Mouse (Mus musculus): ENCODE results near the gene Ifi47.

Gene Ifi47

GRCm38 (mm10) chr11:49089735-49090507, 13.5 kb downstream of the Ifi47 start:
- DNase-seq (ENCODE audit: low read depth, low spot score), result no peak

- DNase-seq (ENCODE audit: low read depth, low spot score), result no peak
These were observed 14.2 kb downstream of the Ifi47 start for GRCm38 (mm10) chr11:49090551-49090950.

DNA sequence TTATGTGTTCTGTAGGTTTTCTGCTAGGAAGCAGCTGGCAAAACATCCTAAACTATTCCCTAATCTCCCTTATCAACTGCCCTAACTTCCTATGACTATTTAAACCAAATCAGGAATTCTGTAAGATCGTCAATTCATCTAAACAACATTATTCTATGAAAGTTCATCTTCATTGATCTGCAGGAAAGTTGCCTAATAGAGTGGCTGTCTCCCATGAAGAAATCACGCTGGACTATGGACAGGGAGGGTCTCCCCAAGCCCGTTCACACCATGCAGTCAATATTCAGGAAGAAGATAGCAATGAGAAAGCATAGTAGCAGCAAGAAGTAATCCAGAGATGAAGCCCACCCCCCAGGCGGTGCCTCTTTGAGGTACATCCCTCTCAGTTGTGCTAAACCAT, 14.8 kb downstream of the Ifi47 start:
- no peak for DNase-seq (ENCODE audit: low read depth, low spot score)

GRCm38 (mm10) chr11:49092053-49092586, 15.7 kb downstream of the Ifi47 start:
- no peak for DNase-seq (ENCODE audit: low read depth, low spot score)

GRCm38 (mm10) chr11:49092786-49093185, 16.4 kb downstream of the Ifi47 start:
- no peak for DNase-seq (ENCODE audit: low read depth, low spot score)

GRCm38 (mm10) chr11:49093861-49094660, 17.7 kb downstream of the Ifi47 start:
- no peak for DNase-seq (ENCODE audit: low read depth, low spot score)

GRCm38 (mm10) chr11:49095367-49095766, 19.0 kb downstream of the Ifi47 start:
- DNase-seq (ENCODE audit: low read depth, low spot score), result no peak

DNA sequence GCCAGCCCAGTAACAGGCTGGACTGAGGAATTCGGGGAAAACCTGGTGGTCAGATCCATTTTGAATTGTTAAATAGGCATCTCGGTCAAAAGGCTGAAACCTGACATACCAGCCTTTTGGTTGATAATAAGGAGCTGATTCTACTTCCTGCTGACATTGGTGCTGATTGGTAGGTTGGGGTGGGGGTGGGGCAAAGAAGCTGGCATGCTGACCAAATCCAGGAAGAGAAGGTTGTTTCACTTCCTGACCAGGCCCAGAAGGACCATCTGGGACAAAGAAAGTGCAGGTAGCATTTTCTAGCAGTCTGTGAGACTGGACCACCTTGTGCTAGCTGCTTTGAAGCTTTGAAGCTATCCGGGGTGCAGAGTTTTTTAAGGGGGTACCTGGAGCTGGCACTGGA, 24.0 kb downstream of the Ifi47 start:
- no peak for DNase-seq (ENCODE audit: low read depth, low spot score)

DNA sequence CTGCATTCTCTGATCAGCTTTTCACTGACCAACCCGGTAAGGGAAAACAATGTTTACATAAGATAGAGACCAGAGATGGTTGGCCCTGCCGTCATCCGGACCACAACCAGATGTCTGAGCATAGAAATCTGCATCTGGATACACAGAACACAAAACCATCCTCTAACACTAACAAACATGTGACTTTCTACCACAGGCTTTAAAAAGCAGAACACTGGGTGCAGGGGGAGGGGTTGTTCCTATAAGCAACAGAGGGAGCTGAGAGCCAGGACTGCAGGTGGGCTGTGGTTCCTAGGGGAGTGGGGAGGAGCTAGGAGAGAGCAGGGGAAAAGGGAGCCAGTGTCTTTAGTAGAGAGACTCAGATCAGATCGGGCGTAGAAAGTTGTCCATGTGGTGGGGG, 25.1 kb downstream of the Ifi47 start:
- DNase-seq (ENCODE audit: low read depth, low spot score), result no peak

DNA sequence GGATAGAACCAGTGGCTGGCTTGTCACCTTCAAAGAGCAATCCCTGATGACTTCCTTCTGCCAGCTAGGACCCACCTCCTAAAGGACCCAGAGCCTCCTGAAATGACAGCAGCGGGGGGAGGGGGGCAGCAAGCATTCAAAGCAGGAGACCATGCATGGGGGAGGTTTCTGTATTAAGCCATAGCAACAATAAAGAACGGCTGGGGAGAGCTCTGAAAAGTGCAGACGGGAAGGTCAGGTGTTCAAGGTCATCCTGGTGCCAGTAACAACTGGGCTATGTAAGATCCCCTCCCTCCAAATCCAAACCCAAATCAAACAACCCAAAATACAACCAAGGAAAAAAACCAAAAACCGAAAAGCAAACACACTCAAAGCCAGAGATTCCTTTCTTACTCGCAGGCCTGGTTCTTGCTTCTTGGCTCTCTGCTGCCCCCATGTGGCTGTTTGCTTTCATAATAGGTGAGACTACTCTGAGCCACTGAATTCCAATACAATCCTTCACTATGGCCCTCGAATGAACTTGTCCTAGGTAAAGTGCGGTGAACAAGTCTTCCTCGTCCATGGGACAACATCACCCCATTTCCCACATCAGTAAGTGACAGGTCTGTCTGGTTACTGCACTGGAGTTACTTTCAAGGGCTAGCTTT, 26.8 kb downstream of the Ifi47 start:
- DNase-seq (ENCODE audit: low read depth, low spot score), result peak; percentile 68

- DNase-seq (ENCODE audit: low read depth, low spot score), result no peak
These were observed 29.4 kb downstream of the Ifi47 start for GRCm38 (mm10) chr11:49105752-49106151.

DNA sequence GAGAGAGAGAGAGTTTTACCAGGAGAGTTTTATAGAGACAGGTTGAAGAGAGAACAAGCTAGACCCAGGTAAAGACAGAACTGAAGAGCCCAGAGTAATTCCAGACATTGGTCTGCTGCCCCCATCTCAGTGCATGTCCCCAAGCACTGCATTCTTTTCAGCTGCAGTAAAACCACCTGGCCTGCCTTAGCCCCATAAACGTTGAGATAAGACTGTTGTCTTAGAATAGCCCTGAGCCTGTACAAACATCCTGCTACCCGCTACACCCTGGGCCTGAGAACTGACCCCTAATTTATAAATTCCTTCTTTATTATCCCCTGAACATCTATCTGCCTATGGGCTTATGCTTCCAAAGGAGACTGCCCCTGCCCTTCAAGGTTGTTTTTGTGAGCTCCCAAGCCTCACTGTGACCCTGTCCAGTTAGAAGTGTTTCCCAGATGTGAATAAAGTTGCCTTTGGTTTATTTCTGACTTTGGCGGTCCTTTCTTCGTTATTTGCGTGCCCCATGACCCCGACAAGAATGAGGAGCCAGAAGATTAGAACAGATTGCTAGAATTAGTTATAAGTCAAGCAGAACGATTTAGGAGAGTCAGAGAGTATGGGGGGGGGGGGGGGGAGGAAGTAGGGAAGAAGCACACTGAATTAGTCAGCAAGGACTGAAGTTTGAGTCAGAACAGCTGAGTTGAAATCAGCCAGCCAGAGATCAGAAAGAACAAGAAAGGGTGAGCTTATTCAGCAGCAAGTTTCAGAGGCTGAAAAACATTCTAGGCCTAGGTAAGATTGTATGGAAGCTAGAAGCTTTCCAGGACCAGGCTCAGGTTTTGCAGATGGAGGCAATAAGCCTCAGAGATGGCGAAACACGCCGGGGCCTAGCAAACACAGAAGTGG, 31.5 kb downstream of the Ifi47 start:
- no peak for DNase-seq (ENCODE audit: low read depth, low spot score)

DNA sequence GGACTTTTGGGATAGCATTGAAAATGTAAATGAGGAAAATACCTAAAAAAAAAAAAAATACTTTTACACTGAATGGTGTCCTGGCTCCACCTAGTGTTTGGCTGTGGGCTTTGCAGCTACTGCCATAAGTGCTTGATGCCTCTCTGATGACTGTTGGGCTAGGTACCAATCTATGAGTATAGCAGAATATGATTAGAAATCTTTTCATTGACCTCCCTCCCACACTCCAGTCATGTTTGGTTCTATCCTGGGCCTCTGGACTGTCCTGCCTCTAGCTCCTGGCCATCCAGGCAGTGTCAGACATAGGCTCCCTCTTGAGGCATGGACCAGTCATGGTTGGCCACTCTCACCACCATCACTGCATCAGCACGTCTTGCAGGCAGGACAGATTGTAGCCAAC, 32.4 kb downstream of the Ifi47 start:
- no peak for DNase-seq (ENCODE audit: low read depth, low spot score)

DNA sequence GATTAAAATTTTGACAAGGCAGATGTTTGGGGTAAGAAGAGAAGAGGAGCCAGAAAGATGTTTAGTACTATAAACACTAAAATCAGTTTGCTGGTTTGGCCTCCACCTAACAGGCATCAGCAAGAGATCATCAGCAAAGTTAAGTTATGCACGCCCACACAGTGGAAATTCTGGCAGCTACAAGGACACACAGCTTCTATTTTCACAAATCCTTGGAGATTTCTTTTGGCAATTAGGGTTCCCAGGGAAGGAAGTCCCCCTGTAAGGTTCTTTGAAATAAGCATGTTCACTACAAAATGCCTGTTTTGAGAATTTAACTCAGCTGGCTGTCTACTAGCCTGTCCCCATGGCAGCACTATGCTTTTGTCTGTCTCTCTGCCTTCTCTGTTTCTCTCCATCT, 34.6 kb downstream of the Ifi47 start:
- no peak for DNase-seq (ENCODE audit: low read depth, low spot score)

- no peak for DNase-seq (ENCODE audit: low read depth, low spot score)
These were observed 36.3 kb downstream of the Ifi47 start for GRCm38 (mm10) chr11:49112624-49113219.

DNA sequence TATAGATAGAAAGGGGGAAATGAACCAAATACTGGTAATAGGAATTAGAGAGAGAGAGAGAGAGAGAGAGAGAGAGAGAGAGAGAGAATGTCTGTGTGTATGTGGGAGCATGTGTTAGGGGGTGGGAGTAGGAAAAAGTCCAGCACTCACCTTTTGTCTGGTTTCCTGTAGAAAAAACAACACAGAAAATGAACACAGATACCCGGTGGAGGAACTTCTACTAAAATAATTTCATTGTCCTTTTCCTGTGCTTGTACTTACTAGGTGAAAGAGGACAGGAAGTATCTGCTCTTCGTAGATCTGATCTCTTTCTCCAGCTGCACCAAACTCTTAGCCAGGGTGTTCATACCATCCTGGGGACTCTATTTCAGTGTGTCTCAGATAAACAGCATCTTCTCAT, 37.8 kb downstream of the Ifi47 start:
- DNase-seq (ENCODE audit: low read depth, low spot score), result no peak

GRCm38 (mm10) chr11:49114774-49115173, 38.4 kb downstream of the Ifi47 start, which contains the start of gene Olfr1396:
Olfr1396 (minus strand) TSS chr11:49114874.
- DNase-seq (ENCODE audit: low read depth, low spot score), result no peak

DNA sequence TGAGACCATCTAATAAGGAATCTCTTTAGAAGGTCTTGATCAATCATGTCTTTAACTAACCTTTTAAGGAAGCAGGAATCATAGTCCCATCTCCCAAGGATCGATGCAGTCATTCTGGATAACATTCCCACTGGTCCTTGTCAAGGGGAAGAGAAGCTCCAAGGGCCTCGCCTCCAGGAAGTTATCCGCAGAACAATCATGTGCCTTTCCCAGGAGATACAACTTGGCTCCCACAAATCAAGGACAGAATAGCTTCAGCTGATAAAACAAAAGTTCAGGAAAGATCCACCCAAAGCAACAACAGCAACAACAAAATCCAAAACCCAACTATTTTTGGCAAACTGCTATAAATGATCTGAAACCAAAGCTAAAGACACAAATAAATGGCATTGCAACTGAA, 43.2 kb downstream of the Ifi47 start:
- no peak for DNase-seq (ENCODE audit: low read depth, low spot score)

GRCm38 (mm10) chr11:49124169-49124568, 47.8 kb downstream of the Ifi47 start:
- DNase-seq (ENCODE audit: low read depth, low spot score), result no peak

DNA sequence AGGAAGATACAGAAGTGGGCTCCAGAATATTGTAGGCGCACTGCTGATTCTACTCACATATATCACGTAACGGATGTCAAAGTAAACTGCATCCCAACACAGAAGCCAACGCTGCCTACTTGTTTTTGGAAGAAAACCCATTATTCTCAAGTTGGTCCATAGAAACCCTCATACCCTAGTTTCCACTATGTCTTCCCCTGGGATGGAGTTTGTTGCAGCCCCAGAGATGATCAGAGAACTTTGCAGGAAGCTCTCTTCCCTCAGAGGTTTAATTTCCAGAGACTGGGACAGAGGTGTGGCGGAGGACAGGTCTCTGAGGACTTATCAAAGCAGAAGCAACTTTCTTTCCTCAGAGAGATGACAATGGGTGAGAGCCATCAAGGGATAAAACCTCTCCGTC, 65.6 kb downstream of the Ifi47 start, which contains the start of gene Olfr1395:
Gene Olfr1395, plus strand, starts transcription at position 301 of the 400 bp plus-strand sequence.
- no peak for DNase-seq (ENCODE audit: low read depth, low spot score)
